Mouse (Mus musculus) cerebellum, postnatal 10 days (tissue): ENCODE measurements around the gene H2-DMa.

Experiments
- DNase-seq, 2 experiments: peaks; one replicate each; pipeline ENCODE4 v3.0.0; 2021; ENCODE audit warnings: mixed read lengths in 2 of 2

H2-DMa gene

GRCm38 (mm10) chr17:34104804-34105203 is 14.5 kb upstream of the H2-DMa start:
- no peak for DNase-seq

- no peak for DNase-seq
Observed at GRCm38 (mm10) chr17:34106555-34106954, 12.8 kb upstream of the H2-DMa start.

- no peak for DNase-seq
Observed at GRCm38 (mm10) chr17:34107109-34107867, 12.1 kb upstream of the H2-DMa start.

- no peak for DNase-seq
Observed at GRCm38 (mm10) chr17:34108460-34108859, 10.9 kb upstream of the H2-DMa start.

- DNase-seq = peak; percentile 61 to 72
Observed at GRCm38 (mm10) chr17:34109038-34109805, 10.1 kb upstream of the H2-DMa start.

- no peak for DNase-seq
Observed at GRCm38 (mm10) chr17:34109806-34110195, 9.5 kb upstream of the H2-DMa start.

- no peak for DNase-seq
Observed at GRCm38 (mm10) chr17:34110309-34110708, 9.0 kb upstream of the H2-DMa start.

- no peak for DNase-seq
Observed at GRCm38 (mm10) chr17:34114114-34114513, 5.2 kb upstream of the H2-DMa start.

- peak in 1 of 2 experiments; percentile 46 for DNase-seq
Observed at GRCm38 (mm10) chr17:34116736-34117370, 2.5 kb upstream of the H2-DMa start.

GRCm38 (mm10) chr17:34117421-34118112 is 1.8 kb upstream of the H2-DMa start:
- DNase-seq = no peak

- DNase-seq = peak; percentile 86 to 90
Observed at GRCm38 (mm10) chr17:34118113-34118872, 1.0 kb upstream of the H2-DMa start.

GRCm38 (mm10) chr17:34118873-34119248 is 480 bp upstream of the H2-DMa start:
- DNase-seq = no peak

GRCm38 (mm10) chr17:34120180-34120723 is 911 bp downstream of the H2-DMa start:
- peak; percentile 97 to 98 for DNase-seq

GRCm38 (mm10) chr17:34120814-34121171 is 1.5 kb downstream of the H2-DMa start:
- peak; percentile 89 to 91 for DNase-seq

- DNase-seq = peak; percentile 85 to 89
Observed at GRCm38 (mm10) chr17:34121172-34121878, 2.0 kb downstream of the H2-DMa start.

GRCm38 (mm10) chr17:34121879-34122187 is 2.5 kb downstream of the H2-DMa start:
- peak; percentile 87 to 91 for DNase-seq

- DNase-seq = peak; percentile 99
Observed at GRCm38 (mm10) chr17:34122188-34122984, 3.0 kb downstream of the H2-DMa start, which contains the start of gene Brd2. Brd2 (minus strand) TSS chr17:34122634.

GRCm38 (mm10) chr17:34123111-34123510 is 3.8 kb downstream of the H2-DMa start:
- no peak for DNase-seq

- peak in 1 of 2 experiments; percentile 28 for DNase-seq
Observed at GRCm38 (mm10) chr17:34123518-34123917, 4.2 kb downstream of the H2-DMa start.

- no peak for DNase-seq
Observed at GRCm38 (mm10) chr17:34124649-34125048, 5.3 kb downstream of the H2-DMa start.
